Mouse (Mus musculus): ENCODE data around the gene Hrh3.

Gene Hrh3

GRCm38 (mm10) chr2:180103978-180104658 lies at the start of gene Hrh3:
Gene Hrh3, minus strand, starts transcription at chr2:180104488.
- DNase-seq (ENCODE audit: low spot score), result peak; percentile 71

GRCm38 (mm10) chr2:180148551-180148950 lies 44.3 kb upstream of the Hrh3 start:
- DNase-seq (ENCODE audit: low spot score), result no peak

- no peak for DNase-seq (ENCODE audit: low spot score)
Observed at GRCm38 (mm10) chr2:180147379-180147778, 43.1 kb upstream of the Hrh3 start.

GRCm38 (mm10) chr2:180146091-180146490 lies 41.8 kb upstream of the Hrh3 start:
- no peak for DNase-seq (ENCODE audit: low spot score)

GRCm38 (mm10) chr2:180135414-180135813 lies 31.1 kb upstream of the Hrh3 start:
- no peak for DNase-seq (ENCODE audit: low spot score)

- DNase-seq (ENCODE audit: low spot score), result no peak
Observed at GRCm38 (mm10) chr2:180133911-180134310, 29.6 kb upstream of the Hrh3 start.

- no peak for DNase-seq (ENCODE audit: low spot score)
Observed at GRCm38 (mm10) chr2:180133231-180133630, 28.9 kb upstream of the Hrh3 start.

- no peak for DNase-seq (ENCODE audit: low spot score)
Observed at GRCm38 (mm10) chr2:180127675-180128074, 23.4 kb upstream of the Hrh3 start.

GRCm38 (mm10) chr2:180126195-180126594 lies 21.9 kb upstream of the Hrh3 start:
- peak; percentile 46 for DNase-seq (ENCODE audit: low spot score)

GRCm38 (mm10) chr2:180124192-180124591 lies 19.9 kb upstream of the Hrh3 start:
- DNase-seq (ENCODE audit: low spot score), result no peak

GRCm38 (mm10) chr2:180120292-180120761 lies 16.0 kb upstream of the Hrh3 start:
- no peak for DNase-seq (ENCODE audit: low spot score)

GRCm38 (mm10) chr2:180119439-180120291 lies 15.4 kb upstream of the Hrh3 start:
- DNase-seq (ENCODE audit: low spot score), result no peak

- DNase-seq (ENCODE audit: low spot score), result peak; percentile 100
Observed at GRCm38 (mm10) chr2:180118661-180119438, 14.6 kb upstream of the Hrh3 start, which contains the start of gene Osbpl2. Gene Osbpl2, plus strand, starts transcription at chr2:180119306.

GRCm38 (mm10) chr2:180117485-180118194 lies 13.4 kb upstream of the Hrh3 start:
- DNase-seq (ENCODE audit: low spot score), result no peak

- peak; percentile 80 for DNase-seq (ENCODE audit: low spot score)
Observed at GRCm38 (mm10) chr2:180116741-180117484, 12.6 kb upstream of the Hrh3 start.

GRCm38 (mm10) chr2:180116081-180116493 lies 11.8 kb upstream of the Hrh3 start:
- peak; percentile 50 for DNase-seq (ENCODE audit: low spot score)

GRCm38 (mm10) chr2:180115279-180115678 lies 11.0 kb upstream of the Hrh3 start:
- DNase-seq (ENCODE audit: low spot score), result peak; percentile 85

- peak; percentile 86 for DNase-seq (ENCODE audit: low spot score)
Observed at GRCm38 (mm10) chr2:180113909-180114890, 9.9 kb upstream of the Hrh3 start.

GRCm38 (mm10) chr2:180108285-180108684 lies 4.0 kb upstream of the Hrh3 start:
- no peak for DNase-seq (ENCODE audit: low spot score)

GRCm38 (mm10) chr2:180107081-180107480 lies 2.8 kb upstream of the Hrh3 start:
- no peak for DNase-seq (ENCODE audit: low spot score)

Measured in lung, postnatal 25 days (tissue).